Mouse (Mus musculus) CH12.LX (cell line): ENCODE data around the gene Dok4. TPM values are rescaled to one million over a fixed set of nuclear protein-coding genes. Genes with fewer than 3 reads are reported as not detected.

Experiments used
- DNase-seq: peaks from one replicate; pipeline ENCODE4 v3.0.0-alpha.2; 2013; ENCODE audit errors: extremely low read depth
- H3K27ac ChIP-seq: 2 replicates; pipeline ENCODE4 v1.5.1; 2012; ENCODE audit warnings: low read depth, mild to moderate bottlenecking, control low read depth, moderate library complexity; ENCODE audit not compliant: insufficient read depth
- H3K27me3 ChIP-seq: replicated peaks from 2 replicates; pipeline ENCODE3; 2012; ENCODE audit warnings: inconsistent platforms
- H3K36me3 ChIP-seq, 2 experiments: replicated peaks in 1 of 2; 2 replicates each; pipeline versions ENCODE3 to v1.6.1; 2012; ENCODE audit warnings: inconsistent platforms in 1 of 2, low read length in 1 of 2, mild to moderate bottlenecking in 1 of 2, mixed read lengths in 1 of 2, moderate library complexity in 1 of 2; ENCODE audit not compliant: control insufficient read depth in 1 of 2, insufficient read depth in 1 of 2
- H3K4me1 ChIP-seq, 2 experiments: 2 replicates each; pipeline ENCODE4 v1.6.1; 2012; ENCODE audit warnings: inconsistent platforms in 1 of 2, moderate library complexity in 1 of 2; ENCODE audit not compliant: insufficient read depth in 2 of 2, control insufficient read depth in 1 of 2
- H3K4me2 ChIP-seq: 2 replicates; pipeline ENCODE4 v1.6.1; 2012; ENCODE audit warnings: low read depth, mild to moderate bottlenecking, control low read depth; ENCODE audit not compliant: poor library complexity, insufficient read depth, severe bottlenecking
- H3K4me3 ChIP-seq, 3 experiments: fragments of 150-350 bp in 1 of 3; sonication (generic) in 1 of 3; replicated peaks in 1 of 3; 2 replicates each; pipeline versions ENCODE3 to v1.5.1; 2011 to 2012; ENCODE audit warnings: low read depth in 2 of 3, low read length in 2 of 3, mild to moderate bottlenecking in 2 of 3, moderate library complexity in 2 of 3, control low read depth in 1 of 3, improper control_type of control experiment in 1 of 3, inconsistent platforms in 1 of 3, mixed read lengths in 1 of 3; ENCODE audit not compliant: poor library complexity in 1 of 3
- H3K79me2 ChIP-seq: replicated peaks from 2 replicates; pipeline ENCODE4 v1.6.1; 2012; ENCODE audit warnings: mild to moderate bottlenecking, moderate library complexity; ENCODE audit not compliant: control insufficient read depth, poor library complexity, insufficient read depth, severe bottlenecking; ENCODE audit errors: extremely low read depth
- H3K9ac ChIP-seq: 2 replicates; pipeline ENCODE4 v1.6.1; 2012; ENCODE audit warnings: low read depth, mild to moderate bottlenecking, control low read depth, moderate library complexity; ENCODE audit not compliant: insufficient read depth
- H3K9me3 ChIP-seq: replicated peaks from 2 replicates; pipeline ENCODE3; 2012; ENCODE audit warnings: low read length, inconsistent platforms, mixed read lengths
- CHD1 ChIP-seq: IDR thresholded peaks from 2 replicates; pipeline ENCODE4 v1.6.1; 2012; ENCODE audit warnings: low read depth, low read length, improper control_type of control experiment, inconsistent platforms
- CTCF ChIP-seq, 2 experiments: IDR thresholded peaks in 1 of 2; conservative IDR thresholded peaks in 1 of 2; 2 replicates each; pipeline ENCODE4 v1.5.1; 2011 to 2012; ENCODE audit warnings: low read depth in 2 of 2, low read length in 2 of 2, improper control_type of control experiment in 1 of 2, inconsistent platforms in 1 of 2, mild to moderate bottlenecking in 1 of 2, moderate library complexity in 1 of 2
- EP300 ChIP-seq: IDR thresholded peaks from 2 replicates; pipeline ENCODE4 v1.6.1; 2011; ENCODE audit warnings: low read length, improper control_type of control experiment
- GABPA ChIP-seq: IDR thresholded peaks from 2 replicates; pipeline ENCODE4 v1.6.1; 2012; ENCODE audit warnings: low read depth, low read length, improper control_type of control experiment, inconsistent platforms; ENCODE audit not compliant: insufficient replicate concordance
- HCFC1 ChIP-seq: IDR thresholded peaks from 2 replicates; pipeline ENCODE4 v1.6.1; 2012; ENCODE audit warnings: low read depth, mild to moderate bottlenecking, inconsistent platforms, low read length, improper control_type of control experiment
- JUN ChIP-seq: IDR thresholded peaks from 2 replicates; pipeline ENCODE4 v1.6.1; 2011; ENCODE audit warnings: low read depth, mild to moderate bottlenecking, low read length, improper control_type of control experiment, moderate library complexity; ENCODE audit not compliant: insufficient read depth
- MAFK ChIP-seq: IDR thresholded peaks from 2 replicates; pipeline ENCODE4 v1.6.1; 2011; ENCODE audit warnings: low read length, improper control_type of control experiment; ENCODE audit not compliant: insufficient replicate concordance
- MAZ ChIP-seq: IDR thresholded peaks from 2 replicates; pipeline ENCODE4 v1.6.1; 2012; ENCODE audit warnings: low read depth, mild to moderate bottlenecking, inconsistent platforms, low read length, improper control_type of control experiment, moderate library complexity
- MEF2A ChIP-seq: IDR thresholded peaks from 2 replicates; pipeline ENCODE4 v1.6.1; 2014; ENCODE audit warnings: low read depth, mild to moderate bottlenecking, inconsistent platforms, low read length, improper control_type of control experiment, borderline replicate concordance
- PAX5 ChIP-seq: IDR thresholded peaks from 2 replicates; pipeline ENCODE4 v1.6.1; 2012; ENCODE audit warnings: low read length, inconsistent platforms, mixed read lengths
- POLR2A ChIP-seq: IDR thresholded peaks from 2 replicates; pipeline ENCODE4 v1.6.1; 2011; ENCODE audit warnings: low read depth, mild to moderate bottlenecking, improper control_type of control experiment, low read length
- POLR2AphosphoS2 ChIP-seq: IDR thresholded peaks from 2 replicates; pipeline ENCODE4 v1.6.1; 2011; ENCODE audit warnings: low read depth, low read length, improper control_type of control experiment
- RAD21 ChIP-seq: IDR thresholded peaks from 2 replicates; pipeline ENCODE4 v1.6.1; 2011; ENCODE audit warnings: low read depth, mild to moderate bottlenecking, low read length, improper control_type of control experiment, moderate library complexity
- RCOR1 ChIP-seq: conservative IDR thresholded peaks from 2 replicates; pipeline ENCODE4 v1.6.1; 2012; ENCODE audit warnings: low read depth, mild to moderate bottlenecking, inconsistent platforms, low read length, improper control_type of control experiment
- SIN3A ChIP-seq: IDR thresholded peaks from 2 replicates; pipeline ENCODE4 v1.6.1; 2012; ENCODE audit warnings: low read length, improper control_type of control experiment, inconsistent platforms
- SMC3 ChIP-seq: IDR thresholded peaks from 2 replicates; pipeline ENCODE4 v1.6.1; 2011; ENCODE audit warnings: low read depth, low read length, improper control_type of control experiment
- TBP ChIP-seq: conservative IDR thresholded peaks from 2 replicates; pipeline ENCODE4 v1.6.1; 2011; ENCODE audit warnings: low read depth, low read length, improper control_type of control experiment
- TCF12 ChIP-seq: IDR thresholded peaks from 2 replicates; pipeline ENCODE4 v1.6.1; 2014; ENCODE audit warnings: low read depth, mild to moderate bottlenecking, inconsistent platforms, low read length, improper control_type of control experiment
- UBTF ChIP-seq: IDR thresholded peaks from 2 replicates; pipeline ENCODE4 v1.6.1; 2012; ENCODE audit warnings: low read depth, mild to moderate bottlenecking, inconsistent platforms, low read length, improper control_type of control experiment, moderate library complexity
- USF1 ChIP-seq: IDR thresholded peaks from 2 replicates; pipeline ENCODE4 v1.6.1; 2014; ENCODE audit warnings: low read depth, mild to moderate bottlenecking, inconsistent platforms, low read length, improper control_type of control experiment
- ZC3H11A ChIP-seq: IDR thresholded peaks from 2 replicates; pipeline ENCODE4 v1.6.1; 2012; ENCODE audit warnings: low read depth, mild to moderate bottlenecking, inconsistent platforms, low read length, improper control_type of control experiment
- dilution Hi-C: fragments of 300-500 bp; cut with MboI; formaldehyde crosslinking; loops from 2 replicates; pipeline ENCODE4 v1.14.3; 2020; ENCODE audit warnings: low sequenced_read_pairs; ENCODE audit not compliant: extremely low pct_unique_long_range_greater_than_20kb, extremely low pct_ligation_motif_present
- in situ Hi-C: fragments of 300-500 bp; cut with MboI; formaldehyde crosslinking; loops from 3 replicates; pipeline ENCODE4 v1.14.3; 2019; ENCODE audit warnings: low sequenced_read_pairs, low pct_ligation_motif_present, low pct_unique_long_range_greater_than_20kb, mixed read lengths
- polyA plus RNA-seq: library from polyadenylated mRNA; unstranded; fragments of >175 nt; gene quantifications from 2 replicates; pipeline ENCODE4 v1.2.1, GENCODE M21; 2012; ENCODE audit warnings: low read depth; ENCODE audit not compliant: insufficient read length
- total RNA-seq, 2 experiments: library from RNA; depleted of rRNA; stranded (reverse); fragments of 300-350 nt in 1 of 2; fragments of >200 nt in 1 of 2; gene quantifications; 2 replicates each; pipeline ENCODE4 v1.2.3; 2012 to 2014

Gene Dok4
- total and polyA plus RNA-seq, 3 experiments = 1.9 to 2.3 (median 2.3) TPM

GRCm38 (mm10) chr8:94825170-94825569 is 51.0 kb downstream of the Dok4 start:
- no peaks in the 10 kb centered on the region; the same call in 1 of the 2 replicates for H3K79me2 ChIP-seq
- TF ChIP-seq GABPA = no peak
- TF ChIP-seq TCF12 = no peak
- TF ChIP-seq TBP = no peak
- no peak for TF ChIP-seq RCOR1
- TF ChIP-seq HCFC1 = no peak
- no peak for TF ChIP-seq SMC3
- TF ChIP-seq ZC3H11A = no peak
- TF ChIP-seq MEF2A = no peak
- TF ChIP-seq POLR2A = no peak
- no peak for TF ChIP-seq UBTF
- no peak for TF ChIP-seq USF1
- TF ChIP-seq RAD21 = no peak
- no peak for TF ChIP-seq MAZ
- no peak for TF ChIP-seq CHD1
- no peak for TF ChIP-seq EP300
- no peak for TF ChIP-seq POLR2AphosphoS2
- no peak for TF ChIP-seq MAFK
- no peak for TF ChIP-seq CTCF (conservative IDR thresholded peaks at IDR 0.05 in 1 of 2, IDR thresholded peaks at IDR 0.05 in 1 of 2; ENCODE audit: low read depth in 2 of 2, low read length in 2 of 2)
- TF ChIP-seq, all 38 proteins: peak for 0
- Histone ChIP-seq H3K36me3 (peaks cover 77 to 93% of the 10 kb centered on the region in 2 experiments), H3K9me3 (no peaks in the 10 kb centered on the region), H3K27ac (no peak overlapping the region; the same call in 1 of the 2 replicates), H3K4me1 (peaks cover 0 to 5% of the 10 kb centered on the region in 2 experiments; a peak in 1 of 4 replicates), H3K27me3 (no peaks in the 10 kb centered on the region), H3K9ac (no peak overlapping the region), H3K4me3 (no peak overlapping the region), H3K4me2 (no peak overlapping the region)
- dilution Hi-C loops (no loop called here), in situ Hi-C loops (no loop called here)
- no peak for DNase-seq

GRCm38 (mm10) chr8:94822637-94823560 is 53.2 kb downstream of the Dok4 start:
- H3K4me2 ChIP-seq = no peak overlapping the region
- no peaks in the 10 kb centered on the region for H3K27me3 ChIP-seq
- no peaks in the 10 kb centered on the region for H3K9me3 ChIP-seq
- dilution Hi-C loops (no loop called here), in situ Hi-C loops (loop anchor here (5.0 kb wide), 1 partner anchor 84 kb away; no protein-coding TSS in a partner anchor)
- DNase-seq = peak; percentile 55
- no peak overlapping the region for H3K9ac ChIP-seq
- no peaks in the 10 kb centered on the region for H3K79me2 ChIP-seq
- no peak overlapping the region for H3K4me3 ChIP-seq
- peaks cover 67 to 96% of the 10 kb centered on the region in 2 experiments for H3K36me3 ChIP-seq
- H3K27ac ChIP-seq = peak overlapping the region; percentile 13
- peaks cover 0 to 5% of the 10 kb centered on the region in 2 experiments; a peak in 1 of 4 replicates for H3K4me1 ChIP-seq
- TF ChIP-seq PAX5 (no peak), CTCF (conservative IDR thresholded peaks at IDR 0.05 in 1 of 2, IDR thresholded peaks at IDR 0.05 in 1 of 2; ENCODE audit: low read depth in 2 of 2, low read length in 2 of 2) (peak in 1 of 2 experiments; percentile 67; a peak in 2 of 4 replicates), RAD21 (peak; percentile 35), SIN3A (no peak), MAFK (peak; percentile 100), SMC3 (peak; percentile 50), JUN (no peak), POLR2AphosphoS2 (no peak)
